Mouse (Mus musculus): ENCODE results near the gene Msantd2. TPM values are rescaled to one million over a fixed set of nuclear protein-coding genes. Genes with fewer than 3 reads are reported as not detected.
A peak's percentile ranks its signal among the peaks of the same experiment; 100 is the strongest.

The Msantd2 gene
- polyA plus RNA-seq, 1 experiment from 2014 or later = 8.1 TPM

DNA sequence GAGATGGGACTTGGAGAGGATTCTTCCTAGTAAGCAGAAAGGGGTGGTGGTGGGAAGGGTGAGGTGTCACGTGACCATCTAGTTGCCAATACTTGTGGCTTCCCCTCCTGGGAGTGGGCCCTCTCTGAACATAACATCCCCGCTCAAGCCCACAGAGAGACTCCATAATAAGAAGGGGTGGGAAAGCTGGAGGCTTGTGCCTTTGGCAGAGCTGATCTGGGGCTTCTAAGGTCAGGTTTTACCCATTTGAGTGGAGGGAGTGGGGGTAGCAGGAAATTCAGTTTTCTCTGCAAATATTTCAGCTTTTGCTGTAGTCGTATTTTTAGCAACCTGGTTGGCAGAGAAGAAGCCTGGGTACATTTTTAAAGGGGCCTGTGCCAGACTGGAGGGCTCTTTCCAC is 67.2 kb downstream of the Msantd2 start:
- no peak overlapping the region for H3K4me3 ChIP-seq (ENCODE audit: low read length)
- H3K4me1 ChIP-seq (ENCODE audit: control insufficient read depth, insufficient read depth, low read length) = peaks cover 10% of the 10 kb centered on the region; the same call in 1 of the 2 replicates
- 69% methylated on average over 3 of the region's 3 CpGs for WGBS
- no peak for ATAC-seq
- H3K9me3 ChIP-seq (ENCODE audit: control insufficient read depth, low read length) = no peaks in the 10 kb centered on the region
- H3K36me3 ChIP-seq (ENCODE audit: control insufficient read depth, insufficient read depth, low read length) = no peaks in the 10 kb centered on the region
- no peak overlapping the region for H3K4me2 ChIP-seq (ENCODE audit: low read depth, low read length)
- H3K27ac ChIP-seq (ENCODE audit: low read length) = no peak overlapping the region
- H3K27me3 ChIP-seq (replicated peaks; ENCODE audit: control insufficient read depth, insufficient read depth, low read length) = peaks cover 18% of the 10 kb centered on the region; the same call in 1 of the 2 replicates
- no peak overlapping the region for H3K9ac ChIP-seq (ENCODE audit: low read depth, low read length)

DNA sequence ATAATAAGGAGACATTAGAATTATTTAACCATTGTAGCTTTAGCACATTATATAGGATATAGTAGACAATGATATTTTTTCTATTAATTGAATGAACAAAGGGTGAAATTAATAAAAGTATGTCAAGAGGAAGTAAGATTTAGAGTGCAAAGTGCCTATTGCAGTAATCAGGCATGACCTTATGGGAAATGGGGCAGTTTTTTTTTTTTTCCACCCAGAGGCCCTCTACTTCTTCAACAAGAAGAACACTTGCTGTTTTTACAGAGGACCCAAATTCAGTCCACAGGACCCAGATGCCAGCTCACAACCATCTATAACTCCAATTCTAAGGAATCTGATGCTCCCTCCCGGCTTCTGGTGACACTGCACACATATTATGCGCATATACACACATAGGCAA is 71.5 kb downstream of the Msantd2 start:
- Histone ChIP-seq H3K9ac (ENCODE audit: low read depth, low read length) (no peak overlapping the region), H3K27ac (ENCODE audit: low read length) (no peak overlapping the region), H3K36me3 (ENCODE audit: control insufficient read depth, insufficient read depth, low read length) (no peaks in the 10 kb centered on the region), H3K4me2 (ENCODE audit: low read depth, low read length) (no peak overlapping the region), H3K27me3 (replicated peaks; ENCODE audit: control insufficient read depth, insufficient read depth, low read length) (no peaks in the 10 kb centered on the region), H3K4me3 (ENCODE audit: low read length) (no peak overlapping the region), H3K4me1 (ENCODE audit: control insufficient read depth, insufficient read depth, low read length) (no peaks in the 10 kb centered on the region), H3K9me3 (ENCODE audit: control insufficient read depth, low read length) (no peaks in the 10 kb centered on the region)
- ATAC-seq = no peak
- WGBS = 85% methylated on average over 2 of the region's 2 CpGs

DNA sequence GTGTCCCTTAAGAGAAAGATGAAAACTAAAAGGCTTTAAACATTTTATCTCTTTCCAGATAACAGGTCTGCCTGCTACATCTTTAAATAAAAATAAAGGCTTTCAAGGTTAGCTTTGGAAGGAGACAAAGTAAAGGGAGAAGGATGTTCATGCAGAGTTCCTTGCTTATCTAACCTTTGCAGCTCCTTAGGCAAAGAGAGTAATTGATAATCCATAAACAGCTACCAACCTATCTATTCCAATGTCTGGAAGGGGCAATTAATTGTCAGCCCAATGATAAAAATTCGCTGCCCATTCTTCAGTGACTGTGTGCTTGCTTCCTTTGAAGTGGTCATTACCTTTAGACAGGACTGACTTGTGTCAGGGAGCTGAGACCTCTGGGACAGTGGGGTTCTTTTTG is 74.7 kb downstream of the Msantd2 start:
- H3K4me1 ChIP-seq (ENCODE audit: control insufficient read depth, insufficient read depth, low read length) = peaks cover 10% of the 10 kb centered on the region
- no peak for ATAC-seq
- no peaks in the 10 kb centered on the region for H3K36me3 ChIP-seq (ENCODE audit: control insufficient read depth, insufficient read depth, low read length)
- H3K27ac ChIP-seq (ENCODE audit: low read length) = no peak overlapping the region
- H3K9me3 ChIP-seq (ENCODE audit: control insufficient read depth, low read length) = no peaks in the 10 kb centered on the region
- H3K4me3 ChIP-seq (ENCODE audit: low read length) = no peak overlapping the region
- WGBS = 38% methylated on average over 1 of the region's 1 CpGs
- H3K4me2 ChIP-seq (ENCODE audit: low read depth, low read length) = no peak overlapping the region
- H3K9ac ChIP-seq (ENCODE audit: low read depth, low read length) = no peak overlapping the region
- no peaks in the 10 kb centered on the region for H3K27me3 ChIP-seq (replicated peaks; ENCODE audit: control insufficient read depth, insufficient read depth, low read length)

DNA sequence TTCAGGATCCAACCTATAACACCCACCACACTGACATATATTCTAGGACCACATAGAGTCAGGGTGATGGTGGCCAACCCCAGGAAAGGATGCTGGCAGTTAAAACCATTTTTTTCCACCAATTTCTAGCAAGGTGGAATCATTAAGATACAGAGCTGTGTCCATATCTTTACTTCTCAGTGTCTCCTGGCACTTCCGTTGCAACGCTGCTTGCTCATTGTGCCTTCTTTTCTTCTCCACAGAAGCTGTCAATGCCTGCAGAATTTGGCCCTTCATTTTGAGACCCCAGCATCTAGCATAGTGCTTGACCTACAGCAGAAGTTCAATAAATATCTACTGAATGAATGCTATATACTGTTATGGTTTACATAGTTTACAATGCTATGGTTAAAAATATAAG is 77.9 kb downstream of the Msantd2 start:
- Histone ChIP-seq H3K4me1 (ENCODE audit: control insufficient read depth, insufficient read depth, low read length) (peaks cover 13% of the 10 kb centered on the region), H3K36me3 (ENCODE audit: control insufficient read depth, insufficient read depth, low read length) (no peaks in the 10 kb centered on the region), H3K4me2 (ENCODE audit: low read depth, low read length) (no peak overlapping the region), H3K4me3 (ENCODE audit: low read length) (no peak overlapping the region), H3K9me3 (ENCODE audit: control insufficient read depth, low read length) (no peaks in the 10 kb centered on the region), H3K27ac (ENCODE audit: low read length) (no peak overlapping the region), H3K27me3 (replicated peaks; ENCODE audit: control insufficient read depth, insufficient read depth, low read length) (no peaks in the 10 kb centered on the region), H3K9ac (ENCODE audit: low read depth, low read length) (no peak overlapping the region)
- WGBS = 90% methylated on average over 2 of the region's 2 CpGs
- no peak for ATAC-seq

GRCm38 (mm10) chr9:37567454-37567853 is 78.3 kb downstream of the Msantd2 start:
- WGBS = 47% methylated on average over 5 of the region's 5 CpGs
- Histone ChIP-seq H3K36me3 (ENCODE audit: control insufficient read depth, insufficient read depth, low read length) (no peaks in the 10 kb centered on the region), H3K4me3 (ENCODE audit: low read length) (no peak overlapping the region), H3K4me1 (ENCODE audit: control insufficient read depth, insufficient read depth, low read length) (peaks cover 13% of the 10 kb centered on the region), H3K9me3 (ENCODE audit: control insufficient read depth, low read length) (no peaks in the 10 kb centered on the region), H3K4me2 (ENCODE audit: low read depth, low read length) (0 out of 2 replicates have a peak overlapping the region, but pooled peaks have one; percentile 28), H3K27me3 (replicated peaks; ENCODE audit: control insufficient read depth, insufficient read depth, low read length) (no peaks in the 10 kb centered on the region), H3K9ac (ENCODE audit: low read depth, low read length) (no peak overlapping the region), H3K27ac (ENCODE audit: low read length) (no peak overlapping the region)
- no peak for ATAC-seq

GRCm38 (mm10) chr9:37567892-37568604 is 78.9 kb downstream of the Msantd2 start:
- H3K9me3 ChIP-seq (ENCODE audit: control insufficient read depth, low read length) = no peaks in the 10 kb centered on the region
- H3K9ac ChIP-seq (ENCODE audit: low read depth, low read length) = no peak overlapping the region

GRCm38 (mm10) chr9:37568605-37569214 is 79.6 kb downstream of the Msantd2 start:
- ATAC-seq = peak; percentile 81
- no peak overlapping the region for H3K9ac ChIP-seq (ENCODE audit: low read depth, low read length)
- peaks cover 13% of the 10 kb centered on the region for H3K4me1 ChIP-seq (ENCODE audit: control insufficient read depth, insufficient read depth, low read length)
- no peaks in the 10 kb centered on the region for H3K27me3 ChIP-seq (replicated peaks; ENCODE audit: control insufficient read depth, insufficient read depth, low read length)
- H3K27ac ChIP-seq (ENCODE audit: low read length) = peak overlapping the region; percentile 56; the same call in 1 of the 2 replicates
- H3K4me3 ChIP-seq (ENCODE audit: low read length) = no peak overlapping the region
- no peaks in the 10 kb centered on the region for H3K36me3 ChIP-seq (ENCODE audit: control insufficient read depth, insufficient read depth, low read length)
- no peaks in the 10 kb centered on the region for H3K9me3 ChIP-seq (ENCODE audit: control insufficient read depth, low read length)
- 37% methylated on average over 4 of the region's 4 CpGs for WGBS
- H3K4me2 ChIP-seq (ENCODE audit: low read depth, low read length) = 0 out of 2 replicates have a peak overlapping the region, but pooled peaks have one; percentile 28

More at GRCm38 (mm10) chr9:37567892-37568604, 78.9 kb downstream of the Msantd2 start:
- H3K36me3 ChIP-seq (ENCODE audit: control insufficient read depth, insufficient read depth, low read length) = no peaks in the 10 kb centered on the region
- H3K4me1 ChIP-seq (ENCODE audit: control insufficient read depth, insufficient read depth, low read length) = peaks cover 13% of the 10 kb centered on the region
- peak overlapping the region; percentile 28; the same call in 1 of the 2 replicates for H3K4me2 ChIP-seq (ENCODE audit: low read depth, low read length)
- no peaks in the 10 kb centered on the region for H3K27me3 ChIP-seq (replicated peaks; ENCODE audit: control insufficient read depth, insufficient read depth, low read length)
- H3K27ac ChIP-seq (ENCODE audit: low read length) = no peak overlapping the region
- 26% methylated on average over 15 of the region's 15 CpGs for WGBS
- no peak overlapping the region for H3K4me3 ChIP-seq (ENCODE audit: low read length)
- ATAC-seq = peak; percentile 35

DNA sequence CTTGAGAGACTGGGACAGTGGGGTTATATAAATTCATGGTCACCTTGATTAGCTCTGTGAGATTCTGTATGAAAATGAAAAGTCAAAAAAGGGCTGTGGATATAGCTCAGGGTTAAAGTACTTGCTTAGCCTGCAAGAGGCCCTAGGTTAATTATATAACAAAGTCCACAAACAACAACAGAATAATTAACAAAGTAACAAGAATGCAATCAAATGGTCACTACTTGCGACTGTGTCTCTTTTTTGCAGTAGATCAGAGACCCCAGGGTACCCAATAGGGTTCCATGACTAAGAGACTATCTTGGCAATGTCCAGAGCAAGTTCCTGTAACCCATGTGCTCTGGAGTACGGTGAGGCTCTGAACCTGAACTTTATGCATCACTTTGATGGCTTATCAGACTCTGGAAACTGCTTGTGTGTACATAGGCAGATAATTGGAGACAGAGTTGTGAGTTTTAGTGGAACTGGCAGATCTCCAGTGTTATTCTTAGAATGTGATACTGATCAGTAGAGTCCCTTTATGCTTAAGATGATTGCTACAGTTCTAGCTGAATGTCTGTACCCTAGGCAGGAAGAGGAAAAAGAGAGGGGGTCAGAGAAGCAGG is 80.2 kb downstream of the Msantd2 start:
- whole genome bisulfite sequencing = 60% methylated on average over 2 of the region's 2 CpGs
- Histone ChIP-seq H3K27me3 (replicated peaks; ENCODE audit: control insufficient read depth, insufficient read depth, low read length) (no peaks in the 10 kb centered on the region), H3K4me2 (ENCODE audit: low read depth, low read length) (no peak overlapping the region), H3K27ac (ENCODE audit: low read length) (0 out of 2 replicates have a peak overlapping the region, but pooled peaks have one; percentile 27), H3K4me1 (ENCODE audit: control insufficient read depth, insufficient read depth, low read length) (peaks cover 13% of the 10 kb centered on the region), H3K4me3 (ENCODE audit: low read length) (no peak overlapping the region), H3K9me3 (ENCODE audit: control insufficient read depth, low read length) (no peaks in the 10 kb centered on the region), H3K36me3 (ENCODE audit: control insufficient read depth, insufficient read depth, low read length) (no peaks in the 10 kb centered on the region), H3K9ac (ENCODE audit: low read depth, low read length) (no peak overlapping the region)
- peak; percentile 81 for ATAC-seq

DNA sequence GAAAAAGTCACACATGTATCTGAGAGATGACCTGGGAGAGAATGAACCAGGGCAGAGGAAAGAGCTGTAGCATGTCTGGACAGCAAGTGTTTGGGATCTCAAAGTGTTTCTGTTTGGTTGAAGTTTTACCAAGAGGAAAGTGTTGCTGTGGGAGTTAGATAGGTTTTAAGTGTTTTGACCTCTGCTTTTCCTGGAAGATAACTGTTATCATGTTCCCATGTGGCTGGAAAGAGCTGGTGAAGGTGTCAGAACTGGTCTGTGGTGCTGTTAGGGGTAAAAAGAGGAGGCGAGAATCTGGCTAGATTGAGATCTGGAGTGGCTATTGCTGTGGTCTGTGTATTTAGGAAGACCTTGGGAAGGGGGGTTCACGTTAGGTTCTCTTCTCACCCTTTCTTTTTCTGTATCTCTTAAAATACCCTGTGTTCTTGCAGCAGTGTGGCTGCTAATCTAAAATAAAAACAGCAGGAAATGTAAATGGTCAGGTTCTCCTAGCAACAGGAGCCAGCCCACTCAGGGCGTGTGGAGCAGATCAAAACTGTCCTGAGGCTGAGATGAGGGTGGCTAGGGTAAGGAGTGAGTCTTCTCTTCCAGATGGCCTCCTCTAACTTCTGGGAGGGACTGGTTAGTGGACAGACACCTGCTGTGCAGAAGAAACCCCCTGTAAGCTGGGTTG is 83.2 kb downstream of the Msantd2 start:
- Histone ChIP-seq H3K4me1 (ENCODE audit: control insufficient read depth, insufficient read depth, low read length) (peaks cover 13% of the 10 kb centered on the region), H3K36me3 (ENCODE audit: control insufficient read depth, insufficient read depth, low read length) (no peaks in the 10 kb centered on the region), H3K27ac (ENCODE audit: low read length) (no peak overlapping the region), H3K27me3 (replicated peaks; ENCODE audit: control insufficient read depth, insufficient read depth, low read length) (no peaks in the 10 kb centered on the region), H3K4me3 (ENCODE audit: low read length) (no peak overlapping the region), H3K4me2 (ENCODE audit: low read depth, low read length) (no peak overlapping the region), H3K9me3 (ENCODE audit: control insufficient read depth, low read length) (no peaks in the 10 kb centered on the region), H3K9ac (ENCODE audit: low read depth, low read length) (no peak overlapping the region)
- 56% methylated on average over 3 of the region's 3 CpGs for WGBS
- no peak for ATAC-seq
